Mouse (Mus musculus): Measurements from ENCODE around the gene Tcte1. TPM values are rescaled to one million over a fixed set of nuclear protein-coding genes. Genes with fewer than 3 reads are reported as not detected.

Tcte1 gene
- total RNA-seq, 2 experiments from 2014 or later: 0.57 to 0.69 TPM

- peak; percentile 95 to 97 for DNase-seq (ENCODE audit: low spot score in 2 of 2)
Measured at GRCm38 (mm10) chr17:45563655-45564530, 40.7 kb downstream of the Tcte1 start, which contains the start of gene Slc35b2. Gene Slc35b2 (plus strand): TSS chr17:45563874.

- no peak for DNase-seq (ENCODE audit: low spot score in 2 of 2)
Measured at GRCm38 (mm10) chr17:45564531-45565084, 41.4 kb downstream of the Tcte1 start.

GRCm38 (mm10) chr17:45565103-45565502, 41.9 kb downstream of the Tcte1 start:
- no peak for DNase-seq (ENCODE audit: low spot score in 2 of 2)

- DNase-seq (ENCODE audit: low spot score in 2 of 2): peak in 1 of 2 experiments; percentile 20
Measured at GRCm38 (mm10) chr17:45566031-45566359, 42.8 kb downstream of the Tcte1 start.

GRCm38 (mm10) chr17:45566360-45567161, 43.3 kb downstream of the Tcte1 start:
- DNase-seq (ENCODE audit: low spot score in 2 of 2): no peak

GRCm38 (mm10) chr17:45567162-45567601, 43.9 kb downstream of the Tcte1 start:
- DNase-seq (ENCODE audit: low spot score in 2 of 2): no peak

- no peak for DNase-seq (ENCODE audit: low spot score in 2 of 2)
Measured at GRCm38 (mm10) chr17:45568990-45569389, 45.8 kb downstream of the Tcte1 start.

DNA sequence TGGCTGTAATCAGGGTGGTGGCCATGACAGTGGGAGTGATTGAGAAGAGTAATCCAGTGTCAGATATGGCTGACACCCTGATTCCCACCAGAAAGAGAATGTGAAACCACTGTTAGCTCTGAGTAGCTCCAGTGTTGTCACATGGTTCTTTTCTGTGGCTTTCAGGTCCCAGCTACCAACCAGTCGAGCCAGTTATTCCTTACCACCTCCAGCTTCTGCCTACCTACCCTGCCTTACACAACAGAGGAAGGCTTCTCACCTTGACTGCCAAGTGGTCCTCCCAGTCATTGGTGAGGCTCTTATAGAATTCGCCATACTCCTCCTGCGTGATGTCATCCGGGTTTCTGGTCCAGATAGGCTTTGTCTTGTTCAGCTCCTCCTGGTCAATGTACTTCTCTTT, 46.8 kb downstream of the Tcte1 start:
- no peak for DNase-seq (ENCODE audit: low spot score in 2 of 2)

GRCm38 (mm10) chr17:45572103-45573086, 49.2 kb downstream of the Tcte1 start:
- peak; percentile 69 to 81 for DNase-seq (ENCODE audit: low spot score in 2 of 2)

- DNase-seq (ENCODE audit: low spot score in 2 of 2): peak; percentile 99 to 100
Measured at GRCm38 (mm10) chr17:45573087-45573779, 50.0 kb downstream of the Tcte1 start, which contains the start of gene Hsp90ab1. Gene Hsp90ab1 (minus strand): TSS chr17:45573271.

DNA sequence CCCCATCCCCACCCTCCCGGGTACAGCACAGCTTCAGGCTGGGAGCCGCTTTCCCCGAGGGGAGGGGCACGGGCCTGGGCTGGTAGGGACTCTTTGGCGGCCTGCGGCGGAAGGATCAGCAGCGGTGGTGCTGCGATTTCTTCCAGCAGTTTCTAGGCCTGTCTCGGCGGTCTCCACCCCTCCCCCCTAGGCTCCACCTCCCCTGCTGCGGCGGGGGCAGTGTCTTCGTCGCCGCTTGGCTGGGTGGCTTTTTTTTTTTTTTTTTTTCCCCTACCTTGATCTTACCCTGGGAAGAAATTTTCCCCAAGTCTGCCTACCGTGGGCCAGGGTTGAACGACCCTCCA, 50.5 kb downstream of the Tcte1 start:
- peak; percentile 97 to 98 for DNase-seq (ENCODE audit: low spot score in 2 of 2)

- peak; percentile 79 to 82 for DNase-seq (ENCODE audit: low spot score in 2 of 2)
Measured at GRCm38 (mm10) chr17:45574129-45574761, 51.0 kb downstream of the Tcte1 start.

DNA sequence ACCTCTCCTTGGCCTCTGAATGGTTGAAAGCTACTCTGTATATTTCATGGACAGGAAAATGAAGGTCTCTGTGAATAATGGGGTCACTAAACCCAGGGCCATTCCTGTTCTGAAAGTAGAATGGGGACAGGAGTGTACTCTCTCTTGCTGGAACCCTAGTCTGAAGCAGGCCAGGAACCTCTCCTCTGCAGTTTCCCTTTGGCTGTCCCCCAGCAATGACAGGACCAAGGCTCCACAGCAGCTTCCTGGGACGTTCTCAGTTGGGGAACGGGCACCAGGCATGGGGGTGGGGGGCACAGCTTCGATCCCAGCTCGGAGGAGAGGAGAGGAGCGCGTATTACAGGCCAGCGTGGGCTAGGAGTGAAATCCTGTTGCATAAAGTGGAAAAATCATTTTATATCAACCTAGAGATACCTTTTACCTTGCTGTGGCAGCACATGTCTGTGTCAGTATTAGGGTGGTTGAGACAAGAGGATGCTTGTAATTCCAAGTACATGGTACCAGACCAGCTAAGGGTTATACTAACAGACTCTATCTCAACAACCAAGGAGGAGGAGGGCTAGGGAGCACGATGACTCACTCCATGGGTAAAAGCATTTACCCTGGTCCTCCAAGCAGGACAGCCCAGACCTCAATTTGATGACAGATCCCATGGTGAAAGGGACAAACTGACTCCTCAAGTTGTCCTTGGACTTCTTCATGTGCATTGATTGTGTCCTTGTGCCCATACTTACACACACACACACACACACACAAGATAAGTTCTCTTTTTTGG, 52.1 kb downstream of the Tcte1 start:
- no peak for DNase-seq (ENCODE audit: low spot score in 2 of 2)

DNA sequence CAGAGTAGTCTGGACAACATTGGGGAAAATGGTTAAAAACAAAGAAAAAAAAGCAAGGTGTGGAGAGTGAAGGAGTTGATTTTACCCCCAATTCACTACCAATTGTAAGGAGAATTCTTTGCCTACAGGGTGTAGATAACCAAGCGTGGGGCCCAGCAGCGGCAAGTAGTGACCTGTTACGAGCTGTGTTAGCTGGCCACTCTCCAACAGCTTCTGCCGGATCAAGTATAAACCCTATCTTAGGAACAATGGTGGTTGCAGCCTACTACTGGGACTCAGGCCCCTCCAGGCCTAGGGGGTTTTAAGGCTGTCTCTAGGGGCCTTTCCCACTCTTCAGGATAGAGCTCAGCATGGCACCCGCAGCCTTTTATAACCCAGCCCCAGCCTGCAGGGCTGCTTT, 55.0 kb downstream of the Tcte1 start:
- DNase-seq (ENCODE audit: low spot score in 2 of 2): no peak

GRCm38 (mm10) chr17:45578843-45579242, 55.6 kb downstream of the Tcte1 start:
- DNase-seq (ENCODE audit: low spot score in 2 of 2): no peak

DNA sequence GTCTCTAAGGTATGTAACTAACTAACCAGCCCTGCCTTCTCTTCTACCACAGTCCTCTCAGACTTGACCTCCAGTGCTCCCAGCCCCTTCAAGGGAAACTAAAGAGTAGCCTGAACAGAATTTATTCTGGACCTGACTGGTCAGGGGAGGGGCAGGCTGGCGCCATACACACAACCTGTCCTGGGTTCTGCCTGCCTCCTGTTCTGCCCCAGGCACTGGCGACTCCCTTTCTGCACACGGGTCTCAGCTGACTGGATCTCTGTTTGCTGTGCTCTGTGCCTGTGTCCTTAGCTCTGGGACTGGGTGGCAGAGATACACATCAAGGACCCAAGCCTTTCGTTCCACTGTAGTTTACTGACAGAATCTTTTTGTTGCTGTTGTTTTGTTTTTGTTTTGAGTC, 56.3 kb downstream of the Tcte1 start:
- no peak for DNase-seq (ENCODE audit: low spot score in 2 of 2)

DNA sequence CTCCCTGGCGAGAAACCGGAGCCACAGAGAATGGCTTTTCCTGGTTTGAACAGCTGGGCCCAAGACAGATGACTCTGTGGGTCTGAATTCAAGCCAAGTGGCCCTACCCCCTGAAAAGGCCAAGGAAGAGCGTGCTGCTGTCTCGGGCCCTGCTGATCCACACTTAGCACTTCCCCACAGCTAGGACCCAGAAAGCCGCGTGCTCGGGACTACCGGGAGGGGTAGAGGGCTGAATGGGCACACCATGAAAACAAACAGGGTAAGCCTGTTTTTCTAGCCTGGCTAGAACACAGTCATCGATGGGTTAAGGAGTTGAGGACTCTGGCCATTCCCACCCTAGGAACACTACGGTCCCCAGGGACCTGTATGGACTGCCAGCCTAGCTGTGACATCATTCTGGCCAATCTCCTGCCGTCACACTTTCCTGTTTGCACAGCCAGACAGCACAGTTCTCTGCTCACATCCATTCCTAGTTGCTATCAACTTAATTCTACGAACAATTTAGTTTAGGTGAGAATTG, 57.8 kb downstream of the Tcte1 start:
- no peak for DNase-seq (ENCODE audit: low spot score in 2 of 2)

DNA sequence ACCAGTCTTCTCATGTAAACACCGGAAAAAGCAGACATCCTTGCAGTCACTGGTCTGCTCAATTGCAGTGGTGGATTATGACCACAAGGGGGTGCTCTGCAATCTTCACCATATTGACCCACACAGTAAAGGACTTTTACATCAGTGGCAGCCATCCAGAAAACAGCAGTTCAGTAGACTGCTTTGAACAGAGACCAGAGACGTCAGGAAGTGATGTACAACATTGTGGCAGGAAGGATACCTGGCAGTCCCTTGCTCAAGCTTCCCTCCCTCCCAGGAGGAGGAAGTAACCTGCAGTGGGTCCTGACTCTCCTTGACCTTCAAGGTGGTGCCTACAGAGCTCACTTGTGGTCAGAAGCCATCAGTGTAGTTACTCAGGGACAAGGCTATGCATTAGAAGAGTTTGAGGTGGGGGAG, 58.3 kb downstream of the Tcte1 start:
- peak; percentile 70 to 74 for DNase-seq (ENCODE audit: low spot score in 2 of 2)
